Mouse (Mus musculus): ENCODE results near the gene Adgre4. TPM values are rescaled to one million over a fixed set of nuclear protein-coding genes. Genes with fewer than 3 reads are reported as not detected.

The Adgre4 gene
- 0.33 and 0.53 TPM in 2 replicates for polyA plus RNA-seq (2015; fragmentation: Nextera tagmentation; extraction: Ambion mirVana)

DNA sequence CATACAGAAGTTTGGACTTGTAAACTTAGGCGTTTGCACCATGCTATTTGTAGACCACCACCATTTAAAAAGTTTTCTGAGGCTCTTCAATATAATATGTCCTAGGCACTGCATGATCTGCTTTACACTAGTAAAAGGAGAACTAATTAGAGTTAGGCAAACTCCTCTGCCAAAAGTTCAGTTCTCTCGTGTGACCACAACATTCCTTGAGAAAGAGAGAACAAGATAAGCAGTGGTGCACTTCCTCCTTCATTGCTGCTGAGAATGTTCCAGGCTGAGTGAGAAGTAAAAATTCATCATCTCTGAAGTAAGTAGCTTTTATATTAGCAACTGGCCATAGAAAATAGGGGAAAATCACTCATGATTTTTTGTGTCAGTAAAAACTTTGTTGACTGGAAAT lies at the start of gene Adgre4:
Gene Adgre4, plus strand, starts transcription at position 199 of the 400 bp plus-strand sequence.
- Histone ChIP-seq H3K4me2 (no peak within 1 kb of the TSS), H3K9me3 (no peaks in the 10 kb centered on the region), H3K4me1 (no peaks in the 10 kb centered on the region), H3K27me3 (no peaks in the 10 kb centered on the region), H3K27ac (no peak within 1 kb of the TSS), H3K36me3 (no peaks in the 10 kb centered on the region), H3K4me3 (no peak within 1 kb of the TSS), H3K9ac (no peak within 1 kb of the TSS)
- 52% methylated on average over 2 of the region's 2 CpGs for WGBS
- ATAC-seq (ENCODE audit: insufficient number of reproducible peaks, low FRiP score, low TSS enrichment, low read depth) = no peak

DNA sequence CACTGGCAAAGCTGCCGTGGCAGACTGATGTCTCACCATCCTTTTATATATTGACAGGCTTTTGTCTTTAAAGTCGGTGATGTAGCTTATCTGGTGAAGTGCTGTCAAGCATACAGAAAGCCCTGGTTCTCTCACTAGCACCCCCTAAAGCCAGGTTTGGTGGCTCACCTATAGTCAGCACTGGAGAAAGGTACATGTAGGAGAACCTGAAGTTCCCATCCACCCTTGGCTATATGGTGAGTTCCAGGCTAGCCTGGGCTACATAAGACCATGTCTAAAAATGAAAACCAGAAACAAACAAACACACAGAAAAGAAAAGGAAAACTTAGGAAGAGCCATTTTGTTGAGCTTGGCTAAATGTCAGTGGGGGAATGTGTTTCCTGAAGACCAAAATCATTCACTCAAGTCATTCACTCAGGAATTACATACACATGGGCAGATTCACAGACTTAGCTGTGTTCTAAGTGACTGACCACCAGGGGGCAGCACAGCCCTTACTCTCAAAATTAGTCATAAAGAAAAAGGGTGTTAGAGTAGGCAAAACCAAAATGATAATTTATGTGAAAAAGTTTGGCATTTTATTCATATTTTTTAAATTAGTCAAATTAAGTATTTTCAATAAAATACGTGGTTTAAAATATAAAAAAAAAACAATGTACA lies 47.5 kb upstream of the Adgre4 start:
- H3K27ac ChIP-seq = no peak overlapping the region
- H3K9me3 ChIP-seq = no peaks in the 10 kb centered on the region
- WGBS = 63% methylated on average over 3 of the region's 3 CpGs
- no peaks in the 10 kb centered on the region for H3K4me1 ChIP-seq
- H3K27me3 ChIP-seq = no peaks in the 10 kb centered on the region
- no peak overlapping the region for H3K4me3 ChIP-seq
- H3K9ac ChIP-seq = no peak overlapping the region
- no peak for ATAC-seq (ENCODE audit: insufficient number of reproducible peaks, low FRiP score, low TSS enrichment, low read depth)
- H3K4me2 ChIP-seq = no peak overlapping the region
- H3K36me3 ChIP-seq = peaks cover 20% of the 10 kb centered on the region; the same call in 1 of the 2 replicates

DNA sequence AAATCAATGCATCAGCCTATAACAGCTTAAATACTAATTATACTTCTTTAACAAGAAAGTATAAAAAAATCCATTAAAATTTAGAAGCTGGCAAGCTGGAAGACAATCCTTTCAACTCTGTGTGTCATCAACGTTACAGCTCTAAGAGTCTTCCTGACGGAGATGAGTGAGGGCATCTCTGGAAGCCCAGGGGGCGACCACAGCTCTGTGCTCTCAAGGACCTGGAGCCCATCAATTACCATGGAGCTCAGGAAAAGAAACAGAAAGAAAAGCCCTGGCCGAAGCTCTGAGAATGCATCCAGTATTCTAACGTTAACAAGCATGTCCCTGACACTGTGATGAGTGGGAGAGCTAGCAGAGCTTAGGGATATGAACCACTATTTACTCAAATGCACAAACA lies 46.9 kb upstream of the Adgre4 start:
- no peak overlapping the region for H3K9ac ChIP-seq
- H3K9me3 ChIP-seq = no peaks in the 10 kb centered on the region
- H3K4me3 ChIP-seq = no peak overlapping the region
- H3K27me3 ChIP-seq = no peaks in the 10 kb centered on the region
- H3K27ac ChIP-seq = no peak overlapping the region
- ATAC-seq (ENCODE audit: insufficient number of reproducible peaks, low FRiP score, low TSS enrichment, low read depth) = no peak
- no peak overlapping the region for H3K4me2 ChIP-seq
- WGBS = 79% methylated on average over 5 of the region's 5 CpGs
- H3K4me1 ChIP-seq = no peaks in the 10 kb centered on the region
- peaks cover 14% of the 10 kb centered on the region; the same call in 1 of the 2 replicates for H3K36me3 ChIP-seq

DNA sequence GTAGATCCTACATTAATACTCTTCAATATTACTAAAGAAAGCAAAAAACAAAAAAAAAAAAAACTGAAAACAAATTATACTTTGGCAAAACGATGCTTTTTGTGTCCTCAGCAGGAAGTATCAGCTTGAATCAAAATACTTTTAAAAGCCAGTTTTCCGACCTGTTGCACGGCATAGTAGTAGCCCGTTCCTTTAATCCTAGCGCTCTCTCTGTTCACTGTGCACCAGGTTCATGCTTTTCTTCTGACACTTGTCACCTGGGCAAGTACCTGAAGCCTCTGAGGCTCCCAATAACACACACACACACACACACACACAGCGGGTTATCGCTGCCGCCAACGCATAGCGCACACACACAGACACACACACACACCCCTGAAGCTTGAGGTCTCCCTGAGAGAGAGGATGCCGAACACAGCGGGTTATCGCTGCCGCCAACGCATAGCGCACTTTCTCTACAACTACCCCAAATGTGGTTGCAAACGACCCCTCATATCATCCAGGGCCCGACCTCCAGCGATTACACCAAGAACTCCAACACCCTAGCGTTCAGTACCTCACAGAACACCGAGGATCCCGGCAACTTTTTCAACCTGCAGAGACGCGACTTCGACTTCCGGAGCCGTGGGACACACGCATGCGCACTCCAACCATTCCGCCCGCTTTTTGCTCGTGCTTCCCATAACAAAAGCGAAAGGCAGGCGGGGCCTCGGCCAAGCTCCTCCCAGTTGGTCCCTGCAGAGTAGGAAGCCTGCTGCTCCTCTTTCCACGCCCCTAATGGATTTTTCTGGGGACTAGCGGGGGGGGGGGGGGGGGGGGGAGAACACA lies 37.6 kb upstream of the Adgre4 start, which contains the start of gene Pot1b:
Gene Pot1b, minus strand, starts transcription at position 645 of the 828 bp plus-strand sequence.
- peak; percentile 97 for ATAC-seq (ENCODE audit: insufficient number of reproducible peaks, low FRiP score, low TSS enrichment, low read depth)
- no peaks in the 10 kb centered on the region for H3K4me1 ChIP-seq
- H3K4me2 ChIP-seq = peak within 1 kb of the TSS; percentile 58
- H3K4me3 ChIP-seq = peak within 1 kb of the TSS; percentile 73
- peaks cover 12% of the 10 kb centered on the region; the same call in 1 of the 2 replicates for H3K36me3 ChIP-seq
- no peaks in the 10 kb centered on the region for H3K9me3 ChIP-seq
- H3K9ac ChIP-seq = peak within 1 kb of the TSS; percentile 58
- peak within 1 kb of the TSS; percentile 71 for H3K27ac ChIP-seq
- H3K27me3 ChIP-seq = no peaks in the 10 kb centered on the region
- under 1% methylated on average over 37 of the region's 37 CpGs for WGBS

DNA sequence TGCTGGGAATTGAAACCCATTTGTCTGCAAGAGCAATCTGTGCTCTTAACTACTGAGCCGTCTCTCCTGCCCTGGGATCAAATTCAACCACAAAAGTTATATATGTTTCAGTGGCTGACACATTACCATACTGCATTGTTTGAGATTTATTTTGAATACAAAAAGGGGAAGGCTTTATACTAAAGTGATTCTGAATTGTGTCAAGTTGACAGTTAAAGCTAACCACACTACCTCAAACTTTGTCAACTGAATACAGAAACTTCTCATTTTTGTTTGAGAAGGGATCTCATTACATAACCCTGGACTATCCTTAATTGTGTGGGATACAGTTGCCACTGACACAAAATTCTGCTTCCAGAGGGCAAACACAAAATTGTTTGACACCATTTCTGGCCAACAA lies 28.5 kb upstream of the Adgre4 start:
- whole genome bisulfite sequencing = 44% methylated on average over 1 of the region's 1 CpGs
- no peaks in the 10 kb centered on the region for H3K27me3 ChIP-seq
- H3K36me3 ChIP-seq = no peaks in the 10 kb centered on the region
- no peak overlapping the region for H3K4me3 ChIP-seq
- H3K4me2 ChIP-seq = no peak overlapping the region
- no peak overlapping the region for H3K27ac ChIP-seq
- no peaks in the 10 kb centered on the region for H3K9me3 ChIP-seq
- ATAC-seq (ENCODE audit: insufficient number of reproducible peaks, low FRiP score, low TSS enrichment, low read depth) = no peak
- no peaks in the 10 kb centered on the region for H3K4me1 ChIP-seq
- H3K9ac ChIP-seq = no peak overlapping the region

DNA sequence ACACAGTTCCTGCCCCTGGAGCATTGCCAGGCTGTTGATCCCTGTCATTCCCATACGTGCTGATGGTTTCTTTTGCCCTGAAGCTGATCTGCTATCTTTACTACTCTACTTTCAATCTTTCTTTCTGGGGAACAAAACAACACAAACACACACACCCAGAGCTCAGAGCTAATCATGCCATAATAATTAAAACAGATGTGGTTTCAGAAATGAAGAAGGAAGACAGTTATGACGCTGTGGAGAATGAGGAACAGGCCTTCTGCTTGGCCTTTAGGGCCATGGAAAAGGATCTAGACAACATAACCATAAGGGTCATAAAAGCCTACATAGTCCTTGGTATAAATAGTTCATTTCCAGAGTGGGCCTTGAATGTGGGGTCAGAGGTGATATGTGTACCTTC lies 27.5 kb upstream of the Adgre4 start:
- no peaks in the 10 kb centered on the region for H3K27me3 ChIP-seq
- H3K4me1 ChIP-seq = no peaks in the 10 kb centered on the region
- no peak overlapping the region for H3K4me2 ChIP-seq
- H3K27ac ChIP-seq = no peak overlapping the region
- H3K9me3 ChIP-seq = no peaks in the 10 kb centered on the region
- no peak for ATAC-seq (ENCODE audit: insufficient number of reproducible peaks, low FRiP score, low TSS enrichment, low read depth)
- no peaks in the 10 kb centered on the region for H3K36me3 ChIP-seq
- H3K9ac ChIP-seq = no peak overlapping the region
- H3K4me3 ChIP-seq = no peak overlapping the region
- 49% methylated on average over 2 of the region's 2 CpGs for WGBS

DNA sequence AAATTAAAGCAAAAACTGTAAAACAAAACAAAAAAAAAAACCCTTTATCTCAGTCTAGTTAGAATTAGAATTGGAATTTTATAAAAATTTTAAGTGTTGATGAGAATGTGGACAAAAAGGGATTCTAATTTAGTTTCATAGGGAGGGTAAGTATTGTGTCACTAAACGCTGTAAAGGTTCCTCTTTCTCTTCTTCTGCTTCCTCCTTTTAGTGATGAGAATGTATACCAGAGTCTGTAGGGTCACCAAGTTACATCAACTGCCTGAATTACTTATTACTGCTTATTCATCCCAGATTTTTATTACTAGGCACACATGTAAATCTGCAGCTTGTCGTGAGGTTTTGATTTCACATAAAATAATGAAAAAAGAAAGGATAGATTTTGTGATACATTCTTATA lies 23.6 kb upstream of the Adgre4 start:
- WGBS = 57% methylated on average over 2 of the region's 2 CpGs
- H3K36me3 ChIP-seq = no peaks in the 10 kb centered on the region
- no peak overlapping the region for H3K27ac ChIP-seq
- H3K4me1 ChIP-seq = no peaks in the 10 kb centered on the region
- H3K4me2 ChIP-seq = no peak overlapping the region
- no peak overlapping the region for H3K4me3 ChIP-seq
- ATAC-seq (ENCODE audit: insufficient number of reproducible peaks, low FRiP score, low TSS enrichment, low read depth) = no peak
- no peaks in the 10 kb centered on the region for H3K9me3 ChIP-seq
- H3K9ac ChIP-seq = no peak overlapping the region
- no peaks in the 10 kb centered on the region for H3K27me3 ChIP-seq

DNA sequence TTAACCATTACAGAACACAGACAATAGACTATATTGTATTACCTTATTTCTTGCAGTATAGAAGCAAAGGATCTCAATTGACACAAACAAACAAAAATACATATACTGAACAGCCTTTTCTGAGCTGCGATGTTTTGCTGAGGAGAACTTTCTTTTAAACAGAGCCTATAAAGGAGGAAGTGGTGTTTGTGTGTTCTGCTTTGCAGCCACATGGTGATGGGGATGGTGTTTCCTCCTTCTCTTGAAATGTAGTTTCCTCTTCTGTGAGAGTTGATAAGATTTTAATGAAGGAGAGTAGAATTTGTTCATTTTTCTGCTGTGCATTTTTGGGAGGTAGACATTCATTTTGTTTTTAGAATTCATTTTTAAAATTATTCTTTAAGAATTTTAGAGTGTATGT lies 13.1 kb upstream of the Adgre4 start:
- no peaks in the 10 kb centered on the region for H3K36me3 ChIP-seq
- H3K27ac ChIP-seq = no peak overlapping the region
- 84% methylated on average over 1 of the region's 1 CpGs for WGBS
- ATAC-seq (ENCODE audit: insufficient number of reproducible peaks, low FRiP score, low TSS enrichment, low read depth) = no peak
- H3K4me1 ChIP-seq = no peaks in the 10 kb centered on the region
- H3K4me2 ChIP-seq = no peak overlapping the region
- H3K9me3 ChIP-seq = no peaks in the 10 kb centered on the region
- H3K27me3 ChIP-seq = no peaks in the 10 kb centered on the region
- no peak overlapping the region for H3K9ac ChIP-seq
- no peak overlapping the region for H3K4me3 ChIP-seq

DNA sequence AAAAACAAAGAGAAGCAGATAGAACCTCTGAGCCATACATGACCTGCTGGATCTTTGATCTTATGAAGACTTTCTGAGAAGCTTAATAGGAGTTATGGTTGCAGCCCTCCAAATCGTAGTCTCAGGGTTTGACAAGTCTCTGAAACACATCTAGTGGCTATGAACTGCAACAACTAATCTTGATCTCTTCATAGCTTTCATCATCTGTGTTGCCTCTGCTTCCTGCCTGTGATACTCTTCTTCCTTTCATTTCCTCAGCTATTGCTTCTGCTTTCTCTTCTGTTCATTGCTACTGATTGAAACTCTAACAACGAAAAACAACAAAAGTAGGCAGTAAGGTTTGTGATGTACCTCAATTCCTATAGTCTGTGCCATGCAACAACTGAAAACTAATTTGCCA lies 1.4 kb downstream of the Adgre4 start:
- no peak overlapping the region for H3K4me3 ChIP-seq
- H3K27ac ChIP-seq = no peak overlapping the region
- H3K36me3 ChIP-seq = no peaks in the 10 kb centered on the region
- no peak for ATAC-seq (ENCODE audit: insufficient number of reproducible peaks, low FRiP score, low TSS enrichment, low read depth)
- 65% methylated on average over 2 of the region's 2 CpGs for WGBS
- no peak overlapping the region for H3K9ac ChIP-seq
- H3K27me3 ChIP-seq = no peaks in the 10 kb centered on the region
- no peaks in the 10 kb centered on the region for H3K4me1 ChIP-seq
- H3K9me3 ChIP-seq = no peaks in the 10 kb centered on the region
- H3K4me2 ChIP-seq = no peak overlapping the region

DNA sequence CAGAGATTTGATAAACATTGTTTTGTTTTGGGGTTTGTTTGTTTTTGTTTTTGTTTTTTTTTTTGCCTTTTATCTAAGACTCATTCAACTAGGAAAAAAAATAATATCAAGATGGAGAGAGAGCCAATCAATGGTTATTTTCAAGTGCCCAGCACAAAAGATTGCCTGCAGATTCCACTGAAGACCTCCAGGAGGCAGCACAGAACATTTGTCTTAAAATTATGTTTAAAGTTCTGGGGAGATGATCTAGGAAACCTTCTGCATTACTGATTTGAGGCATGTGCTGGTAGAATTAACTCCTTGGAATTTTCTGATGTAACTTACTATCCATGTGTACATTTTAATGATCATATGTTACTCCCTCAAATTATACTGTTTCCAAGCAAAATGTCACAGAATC lies 63.9 kb downstream of the Adgre4 start:
- H3K4me3 ChIP-seq = no peak overlapping the region
- H3K4me1 ChIP-seq = no peaks in the 10 kb centered on the region
- H3K9me3 ChIP-seq = no peaks in the 10 kb centered on the region
- H3K36me3 ChIP-seq = no peaks in the 10 kb centered on the region
- ATAC-seq (ENCODE audit: insufficient number of reproducible peaks, low FRiP score, low TSS enrichment, low read depth) = no peak
- no peak overlapping the region for H3K4me2 ChIP-seq
- H3K9ac ChIP-seq = no peak overlapping the region
- H3K27ac ChIP-seq = no peak overlapping the region
- no peaks in the 10 kb centered on the region for H3K27me3 ChIP-seq

DNA sequence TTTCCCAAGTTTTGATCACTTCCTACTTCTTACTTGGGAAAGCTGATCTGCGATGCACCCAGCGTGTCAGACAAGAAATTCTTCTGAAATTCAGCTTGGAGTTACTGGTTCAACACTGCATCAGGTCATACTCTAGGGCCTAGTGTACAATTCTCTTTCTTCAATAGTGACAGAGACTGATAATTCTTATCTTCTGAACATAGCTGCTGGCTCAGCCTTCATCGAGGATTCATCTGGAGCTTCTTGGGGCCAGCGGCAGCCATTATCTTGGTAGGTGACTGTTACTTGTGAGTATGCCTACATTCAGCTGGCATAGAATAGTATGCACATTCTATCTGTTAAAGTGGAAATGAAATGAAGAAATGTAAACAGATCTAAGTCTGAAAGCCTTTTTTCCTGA lies 67.1 kb downstream of the Adgre4 start:
- no peak for ATAC-seq (ENCODE audit: insufficient number of reproducible peaks, low FRiP score, low TSS enrichment, low read depth)
- Histone ChIP-seq H3K9ac (no peak overlapping the region), H3K36me3 (no peaks in the 10 kb centered on the region), H3K27me3 (no peaks in the 10 kb centered on the region), H3K4me2 (no peak overlapping the region), H3K9me3 (no peaks in the 10 kb centered on the region), H3K4me3 (no peak overlapping the region), H3K27ac (no peak overlapping the region), H3K4me1 (no peaks in the 10 kb centered on the region)
- 89% methylated on average over 4 of the region's 4 CpGs for WGBS

DNA sequence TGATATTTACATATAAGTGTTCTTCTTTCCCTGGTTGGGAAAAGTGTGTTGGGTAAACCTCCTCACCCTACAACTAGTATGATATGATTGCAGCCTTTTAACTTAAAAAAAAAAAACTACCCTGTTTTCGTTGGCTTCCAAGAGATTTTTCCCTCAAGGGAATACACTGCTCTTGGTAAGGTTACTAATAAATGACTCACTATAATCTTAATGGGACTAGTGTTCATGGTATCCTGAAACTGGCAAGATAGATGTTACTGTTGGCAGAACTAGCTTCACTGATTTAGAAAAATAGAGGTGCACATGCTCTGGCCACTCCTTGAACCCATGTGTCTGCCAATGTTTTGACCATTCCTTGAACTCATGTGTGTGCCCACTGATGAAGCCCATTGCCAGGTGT lies 71.8 kb downstream of the Adgre4 start:
- Histone ChIP-seq H3K27ac (no peak overlapping the region), H3K36me3 (no peaks in the 10 kb centered on the region), H3K9me3 (no peaks in the 10 kb centered on the region), H3K4me3 (no peak overlapping the region), H3K9ac (no peak overlapping the region), H3K4me2 (no peak overlapping the region), H3K27me3 (no peaks in the 10 kb centered on the region), H3K4me1 (no peaks in the 10 kb centered on the region)
- ATAC-seq (ENCODE audit: insufficient number of reproducible peaks, low FRiP score, low TSS enrichment, low read depth) = no peak
- WGBS = 64% methylated on average over 1 of the region's 1 CpGs

All from limb, embryonic 15.5 days (tissue).